Mouse (Mus musculus): ENCODE measurements around the gene Sash1.
"Not testable (repeated sequence)": the region's sequence is repeated elsewhere in the genome, so short reads cannot be mapped to it uniquely, and the experiment has no call there.

DNA sequence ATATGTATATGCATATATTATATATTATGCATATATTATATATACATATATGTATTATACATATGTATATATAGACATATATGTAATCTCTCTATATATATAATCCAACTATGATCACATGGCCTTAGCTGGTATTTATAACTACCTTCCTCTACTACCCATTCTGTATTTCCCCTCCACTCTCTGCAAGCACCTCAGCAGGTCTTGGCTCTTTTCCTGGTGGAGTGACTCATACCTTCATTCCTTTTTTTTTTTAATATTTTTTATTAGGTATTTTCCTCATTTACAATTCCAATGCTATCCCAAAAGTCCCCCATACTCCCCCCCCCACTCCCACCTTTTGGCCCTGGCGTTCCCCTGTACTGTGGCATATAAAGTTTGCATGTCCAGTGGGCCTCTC, 189.2 kb downstream of the Sash1 start:
- not testable (repeated sequence) for TF ChIP-seq CTCF (IDR thresholded peaks at IDR 0.05; ENCODE audit: extremely low read depth, insufficient read length, insufficient replicate concordance, low read depth, low read length); POLR2A (IDR thresholded peaks at IDR 0.05; ENCODE audit: low read depth, low read length)

Data from small intestine, adult 2 months (tissue).